Mouse (Mus musculus) forebrain, embryonic 10.5 days (tissue): ENCODE data around the gene Thtpa. TPM values are rescaled to one million over a fixed set of nuclear protein-coding genes. Genes with fewer than 3 reads are reported as not detected.

Source experiments
- DNase-seq: peaks from one replicate; pipeline ENCODE4 v3.0.0-alpha.2; 2017; ENCODE audit warnings: low spot score; ENCODE audit errors: extremely low spot score
- H3K27ac ChIP-seq: fragments of 300-500 bp; sonication (generic); 2 replicates; pipeline ENCODE4 v1.5.1; 2016; ENCODE audit warnings: mild to moderate bottlenecking
- H3K27me3 ChIP-seq: fragments of 300-500 bp; sonication (generic); 2 replicates; pipeline ENCODE4 v1.6.1; 2016; ENCODE audit warnings: mild to moderate bottlenecking; ENCODE audit not compliant: poor library complexity, severe bottlenecking
- H3K36me3 ChIP-seq: fragments of 300-500 bp; sonication (generic); replicated peaks from 2 replicates; pipeline ENCODE4 v1.6.1; 2016; ENCODE audit warnings: mild to moderate bottlenecking, moderate library complexity
- H3K4me1 ChIP-seq: fragments of 300-500 bp; sonication (generic); 2 replicates; pipeline ENCODE4 v1.6.1; 2016
- H3K4me3 ChIP-seq: fragments of 300-500 bp; sonication (generic); 2 replicates; pipeline ENCODE4 v1.5.1; 2016; ENCODE audit warnings: mild to moderate bottlenecking, moderate library complexity
- H3K9me3 ChIP-seq: fragments of 300-500 bp; sonication (generic); 2 replicates; pipeline ENCODE4 v1.6.1; 2016; ENCODE audit warnings: mild to moderate bottlenecking, moderate library complexity
- WGBS: fragments of 180-500 bp; shearing (Covaris S2); methylation state at CpG from one replicate; pipeline ENCODE4 v1.1.7; 2016; 5-methylcytosine and 5-hydroxymethylcytosine counted together
- polyA plus RNA-seq: library from polyadenylated mRNA; unstranded; fragments of >200 nt; fragmentation: Nextera tagmentation; extraction: Ambion mirVana; gene quantifications from 2 replicates; pipeline ENCODE4 v1.2.1, GENCODE M21; 2016

The Thtpa gene
- polyA plus RNA-seq, 1 experiment from 2014 or later, result 31.4 TPM

DNA sequence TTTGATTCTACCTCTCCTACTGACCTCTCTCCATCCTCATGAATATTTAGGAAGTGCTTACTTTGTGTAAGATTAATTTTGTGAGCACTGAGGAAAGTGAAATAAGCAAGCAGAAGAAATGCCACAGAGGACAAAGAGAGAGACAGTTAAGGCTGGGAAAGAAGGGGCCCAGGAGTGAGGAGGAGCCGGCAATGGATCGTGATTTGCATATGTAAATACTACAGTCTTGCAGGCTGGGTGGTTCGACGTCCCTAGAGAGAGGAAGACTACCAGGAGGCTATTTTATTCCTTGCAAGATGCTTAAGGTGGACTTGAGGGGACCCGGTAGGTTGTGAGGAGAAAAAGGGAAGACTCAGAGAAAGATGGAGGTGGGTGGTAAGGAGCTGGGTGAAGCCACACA lies 13.5 kb upstream of the Thtpa start:
- peaks cover 42% of the 10 kb centered on the region for H3K4me1 ChIP-seq
- WGBS, result 54% methylated on average over 5 of the region's 5 CpGs

DNA sequence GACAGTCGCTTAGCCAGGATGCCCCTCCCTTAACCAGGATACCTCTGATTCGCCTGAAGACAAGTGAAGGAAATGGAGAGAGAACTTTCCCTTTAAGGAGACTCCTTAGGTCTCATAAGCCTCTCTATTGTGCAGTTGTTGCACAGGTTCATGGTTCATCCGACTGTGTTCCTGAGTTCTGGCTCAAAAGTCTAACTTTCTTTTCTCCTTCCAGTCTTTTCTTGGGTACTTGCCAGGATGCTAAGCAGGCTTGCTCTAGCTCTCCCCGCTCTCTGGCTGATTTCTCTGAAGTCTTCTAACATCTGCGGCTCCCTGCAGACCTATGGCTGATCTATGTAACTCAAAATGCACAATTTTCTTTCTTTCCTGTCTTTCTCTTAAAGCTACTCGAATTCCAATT lies 11.1 kb upstream of the Thtpa start:
- H3K36me3 ChIP-seq, result no peaks in the 10 kb centered on the region
- H3K27ac ChIP-seq, result no peak overlapping the region
- DNase-seq, result no peak
- no peak overlapping the region for H3K4me3 ChIP-seq
- peaks cover 40% of the 10 kb centered on the region for H3K27me3 ChIP-seq
- 77% methylated on average over 6 of the region's 6 CpGs for WGBS
- H3K9me3 ChIP-seq, result no peaks in the 10 kb centered on the region
- peaks cover 39% of the 10 kb centered on the region for H3K4me1 ChIP-seq

More for the DNA sequence above, 13.5 kb upstream of the Thtpa start:
- H3K9me3 ChIP-seq, result no peaks in the 10 kb centered on the region
- no peaks in the 10 kb centered on the region for H3K36me3 ChIP-seq
- peaks cover 43% of the 10 kb centered on the region for H3K27me3 ChIP-seq
- no peak overlapping the region for H3K27ac ChIP-seq
- no peak overlapping the region for H3K4me3 ChIP-seq
- DNase-seq, result no peak

DNA sequence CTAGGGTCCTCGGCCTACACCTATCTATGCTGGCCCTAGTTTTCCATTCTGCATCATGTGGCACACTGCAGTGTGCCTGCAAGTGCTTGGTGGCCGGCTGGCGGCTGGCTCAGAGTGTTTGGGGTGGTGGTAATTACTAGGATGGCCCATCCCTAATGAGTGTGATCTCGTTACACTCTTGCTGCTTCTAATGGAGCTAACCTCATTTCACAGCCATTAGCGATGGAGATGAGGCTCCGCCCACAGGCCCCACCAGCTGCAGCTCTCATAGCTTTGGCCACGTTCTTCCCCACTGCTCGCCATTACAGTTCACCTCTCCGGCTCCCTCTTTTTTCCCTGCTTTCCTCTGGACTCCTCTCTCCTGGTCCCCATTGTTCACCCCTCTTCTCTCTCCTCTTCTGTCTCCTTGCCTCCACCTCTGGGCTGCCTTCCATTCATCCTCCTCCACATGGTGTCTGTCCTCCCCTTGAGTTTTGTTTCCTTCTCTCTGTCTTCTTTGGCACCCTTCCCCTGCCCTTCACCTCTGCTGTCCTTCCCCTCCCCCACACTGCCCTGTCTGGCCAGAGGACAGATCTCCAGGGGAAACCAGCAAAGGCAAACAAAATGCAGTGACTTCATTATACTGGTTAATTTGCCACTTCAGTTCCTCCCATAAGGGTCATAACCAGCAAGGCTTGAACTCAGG lies 9.1 kb upstream of the Thtpa start:
- 50% methylated on average over 9 of the region's 9 CpGs for WGBS
- no peak for DNase-seq
- Histone ChIP-seq H3K4me1 (peaks cover 39% of the 10 kb centered on the region), H3K4me3 (no peak overlapping the region), H3K9me3 (no peaks in the 10 kb centered on the region), H3K36me3 (no peaks in the 10 kb centered on the region), H3K27ac (peak overlapping the region; percentile 53; the same call in 1 of the 2 replicates), H3K27me3 (peaks cover 33% of the 10 kb centered on the region; the same call in 1 of the 2 replicates)

DNA sequence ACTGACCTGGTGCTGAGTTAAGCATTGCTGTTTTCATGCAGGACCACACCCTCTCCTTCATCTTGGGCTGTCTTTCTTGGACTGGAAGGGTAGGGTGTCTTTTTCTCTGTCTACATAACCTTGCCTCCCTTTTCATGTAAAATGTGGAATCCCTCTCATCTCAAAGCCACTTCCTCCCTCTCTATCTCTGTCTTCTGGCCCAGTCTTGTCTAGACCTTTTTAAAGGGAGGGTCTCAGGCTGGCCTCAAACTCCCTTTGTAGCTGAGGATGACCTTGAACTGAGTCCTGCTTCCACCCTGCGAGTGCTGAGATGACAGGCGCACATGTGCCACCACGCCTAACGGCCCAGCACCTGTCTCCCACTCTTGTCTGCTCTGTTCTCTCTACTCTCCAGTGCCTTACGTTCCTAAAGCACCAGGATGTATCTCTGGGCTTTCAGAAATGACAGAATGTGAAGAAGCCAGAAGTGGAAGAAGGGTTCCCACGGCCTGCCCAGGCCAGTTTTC lies 8.5 kb upstream of the Thtpa start:
- H3K4me3 ChIP-seq, result no peak overlapping the region
- peaks cover 45% of the 10 kb centered on the region for H3K4me1 ChIP-seq
- no peak overlapping the region for H3K27ac ChIP-seq
- no peaks in the 10 kb centered on the region for H3K9me3 ChIP-seq
- peaks cover 33% of the 10 kb centered on the region; the same call in 1 of the 2 replicates for H3K27me3 ChIP-seq
- 87% methylated on average over 6 of the region's 6 CpGs for WGBS
- H3K36me3 ChIP-seq, result no peaks in the 10 kb centered on the region
- no peak for DNase-seq

DNA sequence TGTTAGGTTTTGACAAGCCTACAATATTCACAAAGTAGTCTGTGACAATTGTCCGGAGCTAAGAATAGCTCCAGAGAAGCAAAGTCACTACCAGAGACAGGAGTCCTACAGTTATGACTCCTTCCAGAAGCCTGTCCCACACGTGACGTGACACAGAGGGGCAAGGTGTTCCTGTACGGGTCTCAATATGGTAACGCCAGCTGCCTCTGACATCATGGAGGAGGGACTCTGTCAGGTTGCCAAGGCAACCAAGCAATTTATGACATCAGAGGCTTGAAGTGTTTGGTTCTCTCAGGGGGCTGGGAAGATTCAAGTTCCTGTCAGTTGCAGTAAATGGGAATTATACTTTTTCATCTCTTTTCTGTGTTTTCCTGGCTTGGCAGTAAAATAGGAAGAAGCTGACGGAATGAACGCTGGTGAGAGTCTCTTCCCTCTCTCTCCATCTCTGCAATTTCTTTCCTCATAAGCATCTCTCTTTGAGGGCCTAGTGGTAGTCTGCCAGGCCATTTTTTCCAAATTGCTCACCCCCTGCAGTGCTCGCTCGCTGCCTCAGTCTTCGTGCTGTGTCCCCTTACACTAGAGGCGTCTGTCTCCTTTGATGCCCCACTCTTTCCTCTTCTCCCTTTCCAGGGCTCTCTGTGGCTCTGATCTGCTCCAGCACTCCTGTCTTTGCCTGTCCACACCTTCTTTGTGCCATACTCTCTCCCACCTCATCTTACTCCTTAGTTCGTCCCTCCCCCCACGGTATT lies 5.2 kb upstream of the Thtpa start:
- WGBS, result 72% methylated on average over 13 of the region's 13 CpGs
- H3K27me3 ChIP-seq, result peaks cover 28% of the 10 kb centered on the region; the same call in 1 of the 2 replicates
- H3K4me1 ChIP-seq, result peaks cover 65% of the 10 kb centered on the region
- H3K9me3 ChIP-seq, result no peaks in the 10 kb centered on the region
- no peak overlapping the region for H3K4me3 ChIP-seq
- H3K27ac ChIP-seq, result no peak overlapping the region
- DNase-seq, result no peak
- H3K36me3 ChIP-seq, result no peaks in the 10 kb centered on the region

DNA sequence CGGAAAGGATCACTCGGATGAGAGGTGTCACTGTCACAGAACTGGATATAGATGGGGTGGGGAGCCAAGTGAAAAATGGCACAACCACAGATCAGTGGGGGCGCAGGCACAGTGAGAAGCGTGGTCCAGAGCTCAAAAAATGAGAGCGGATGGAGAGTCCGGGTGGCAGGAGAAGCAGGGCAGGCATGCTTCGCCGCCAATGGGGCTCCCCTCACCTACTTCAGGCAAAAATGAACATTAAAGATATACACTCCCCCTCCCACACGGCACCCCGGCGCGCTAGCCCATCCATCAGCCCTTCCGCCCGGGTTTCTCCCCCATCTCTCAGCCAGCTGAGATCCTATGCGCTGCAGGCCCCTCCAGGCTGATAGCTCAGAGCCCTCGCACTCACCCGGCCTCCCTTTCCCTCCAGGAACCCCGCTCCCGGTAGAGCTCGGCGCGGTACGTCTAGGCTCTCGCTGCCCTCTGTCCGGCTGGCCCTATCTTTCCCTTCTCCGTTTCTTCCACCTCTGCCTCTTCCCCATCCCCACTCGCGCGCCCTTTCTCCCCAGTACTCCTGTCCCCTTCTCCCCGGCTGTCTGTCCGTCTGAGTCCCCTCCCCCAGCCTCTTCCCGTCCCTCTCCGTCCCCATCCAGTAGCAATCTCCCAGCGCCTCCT lies 3.2 kb upstream of the Thtpa start:
- Histone ChIP-seq H3K27ac (peak overlapping the region; percentile 93), H3K36me3 (no peaks in the 10 kb centered on the region), H3K9me3 (no peaks in the 10 kb centered on the region), H3K27me3 (peaks cover 25% of the 10 kb centered on the region; the same call in 1 of the 2 replicates), H3K4me3 (peak overlapping the region; percentile 76), H3K4me1 (peaks cover 68% of the 10 kb centered on the region)
- 2% methylated on average over 34 of the region's 34 CpGs for WGBS
- DNase-seq, result peak; percentile 52

DNA sequence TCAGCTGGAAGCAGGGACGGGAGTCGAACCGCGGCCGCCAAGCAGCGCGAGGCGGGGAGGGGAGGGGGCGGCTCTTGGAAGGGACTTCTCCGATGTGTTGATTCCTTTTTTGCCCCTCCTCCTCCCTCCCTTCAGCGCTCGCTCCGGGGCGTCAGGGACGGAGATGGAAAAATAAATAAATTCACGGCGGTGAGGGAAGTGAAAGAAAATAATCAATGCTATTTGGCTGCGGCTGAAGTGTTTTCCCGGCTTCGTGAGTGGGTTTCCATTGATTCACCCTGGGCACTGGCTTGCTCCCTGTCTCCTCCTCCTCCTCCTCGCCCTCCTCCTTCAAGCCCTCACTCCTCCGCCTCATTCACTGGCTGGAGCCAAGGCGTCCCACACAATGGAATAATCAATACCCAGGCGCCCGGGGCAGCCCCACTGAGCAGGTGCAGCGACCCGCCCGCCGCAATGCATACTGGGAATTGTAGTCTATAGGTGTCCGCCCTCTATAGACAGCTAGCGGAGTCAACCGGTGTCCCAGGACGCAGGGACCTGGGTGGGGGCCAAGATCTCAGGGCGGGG lies 2.5 kb upstream of the Thtpa start, which contains the start of gene Zfhx2:
Gene Zfhx2, minus strand, starts transcription at position 314 of the 567 bp plus-strand sequence.
- under 1% methylated on average over 34 of the region's 34 CpGs for WGBS
- peaks cover 2% of the 10 kb centered on the region; the same call in 1 of the 2 replicates for H3K36me3 ChIP-seq
- DNase-seq, result peak; percentile 97
- H3K9me3 ChIP-seq, result no peaks in the 10 kb centered on the region
- H3K27ac ChIP-seq, result peak within 1 kb of the TSS; percentile 93
- H3K27me3 ChIP-seq, result peaks cover 17% of the 10 kb centered on the region; the same call in 1 of the 2 replicates
- H3K4me3 ChIP-seq, result peak within 1 kb of the TSS; percentile 76
- H3K4me1 ChIP-seq, result peaks cover 68% of the 10 kb centered on the region

DNA sequence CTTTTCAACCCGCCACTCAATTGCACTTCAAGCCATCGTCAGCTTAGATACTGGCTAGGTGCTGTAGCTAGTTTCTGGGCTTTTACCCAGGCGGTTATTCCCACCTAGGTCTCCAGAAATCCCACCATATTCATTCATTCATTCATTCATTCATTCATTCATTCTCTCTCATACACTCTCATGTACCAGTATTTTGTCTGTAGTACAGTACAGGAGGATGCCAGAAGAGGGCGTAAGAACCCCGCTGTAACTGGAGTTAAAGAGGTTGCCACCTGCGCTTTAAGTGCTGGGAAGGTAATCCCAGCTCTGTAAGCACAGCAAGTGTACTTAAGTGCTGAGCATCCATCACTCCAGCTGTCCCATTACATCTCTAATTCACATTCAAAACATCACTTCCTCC lies 657 bp upstream of the Thtpa start:
- H3K4me1 ChIP-seq, result peaks cover 75% of the 10 kb centered on the region
- DNase-seq, result no peak
- peak overlapping the region; percentile 73; the same call in 1 of the 2 replicates for H3K4me3 ChIP-seq
- H3K27ac ChIP-seq, result 0 out of 2 replicates have a peak overlapping the region, but pooled peaks have one; percentile 98
- H3K9me3 ChIP-seq, result no peaks in the 10 kb centered on the region
- 43% methylated on average over 6 of the region's 6 CpGs for WGBS
- peaks cover 20% of the 10 kb centered on the region for H3K36me3 ChIP-seq
- peaks cover 9% of the 10 kb centered on the region; the same call in 1 of the 2 replicates for H3K27me3 ChIP-seq

DNA sequence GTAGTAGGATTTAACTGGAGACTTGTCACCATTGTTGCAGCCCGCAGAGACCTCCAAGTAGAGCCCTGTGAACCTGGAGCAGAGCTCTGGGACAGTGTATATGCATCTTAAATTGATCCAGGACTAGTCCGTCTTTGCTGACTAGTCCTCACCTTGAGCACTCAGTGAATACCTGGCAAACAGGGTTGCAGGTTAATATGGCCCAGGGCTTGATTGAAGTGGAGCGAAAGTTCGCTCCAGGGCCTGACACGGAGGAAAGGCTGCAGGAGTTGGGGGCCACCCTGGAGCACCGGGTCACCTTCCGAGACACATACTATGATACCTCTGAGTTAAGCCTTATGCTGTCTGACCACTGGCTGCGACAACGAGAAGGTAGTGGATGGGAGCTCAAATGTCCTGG lies 679 bp downstream of the Thtpa start:
- H3K27ac ChIP-seq, result peak overlapping the region; percentile 98
- WGBS, result 58% methylated on average over 9 of the region's 9 CpGs
- H3K4me1 ChIP-seq, result peaks cover 61% of the 10 kb centered on the region
- peak overlapping the region; percentile 73 for H3K4me3 ChIP-seq
- H3K27me3 ChIP-seq, result 0 out of 2 replicates have a peak, but pooled peaks cover 5% of the 10 kb centered on the region
- DNase-seq, result no peak
- H3K36me3 ChIP-seq, result peaks cover 26% of the 10 kb centered on the region
- no peaks in the 10 kb centered on the region for H3K9me3 ChIP-seq

DNA sequence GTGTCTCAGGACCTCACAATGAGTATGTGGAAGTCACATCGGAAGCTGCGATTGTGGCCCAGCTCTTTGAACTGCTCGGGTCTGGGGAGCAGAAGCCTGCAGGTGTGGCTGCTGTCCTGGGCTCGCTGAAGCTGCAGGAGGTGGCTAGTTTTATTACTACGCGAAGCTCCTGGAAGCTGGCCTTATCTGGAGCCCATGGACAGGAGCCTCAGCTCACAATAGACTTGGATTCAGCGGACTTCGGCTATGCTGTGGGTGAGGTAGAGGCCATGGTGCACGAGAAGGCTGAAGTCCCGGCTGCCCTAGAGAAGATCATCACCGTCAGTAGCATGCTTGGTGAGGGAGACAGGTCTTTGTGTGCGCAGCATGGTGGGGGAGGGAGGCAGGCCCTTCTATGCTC lies 1.1 kb downstream of the Thtpa start:
- Histone ChIP-seq H3K9me3 (no peaks in the 10 kb centered on the region), H3K4me1 (peaks cover 57% of the 10 kb centered on the region), H3K36me3 (peaks cover 27% of the 10 kb centered on the region), H3K4me3 (peak overlapping the region; percentile 73), H3K27ac (peak overlapping the region; percentile 98), H3K27me3 (0 out of 2 replicates have a peak, but pooled peaks cover 3% of the 10 kb centered on the region)
- DNase-seq, result no peak
- WGBS, result 70% methylated on average over 12 of the region's 12 CpGs

DNA sequence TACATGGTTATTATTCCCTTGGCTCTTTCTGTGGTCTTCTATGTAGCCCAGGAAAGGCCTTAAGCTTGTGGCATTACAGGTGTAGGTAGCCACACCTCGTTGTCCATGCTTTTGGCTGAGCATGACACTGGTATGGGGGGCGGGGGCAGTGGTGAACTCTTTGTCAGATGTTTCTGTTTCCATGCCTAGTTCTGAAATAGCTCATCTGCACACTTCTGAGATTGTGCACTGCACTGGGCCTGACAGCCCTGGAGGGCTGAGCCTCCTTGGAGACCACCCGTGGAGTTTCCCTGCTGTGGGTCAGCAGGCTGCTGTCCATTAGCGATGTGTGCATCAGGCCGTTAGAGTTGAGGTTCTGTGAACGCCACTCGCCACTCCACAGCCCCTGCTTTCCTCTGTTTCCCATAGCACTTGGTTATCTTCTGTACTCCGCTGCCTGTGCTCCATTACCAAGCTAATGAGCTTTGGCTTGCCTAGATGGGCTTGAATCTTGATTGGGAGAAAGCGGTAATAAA lies 2.0 kb downstream of the Thtpa start:
- peaks cover 29% of the 10 kb centered on the region for H3K36me3 ChIP-seq
- peak overlapping the region; percentile 22; the same call in 1 of the 2 replicates for H3K4me3 ChIP-seq
- 0 out of 2 replicates have a peak, but pooled peaks cover 3% of the 10 kb centered on the region for H3K27me3 ChIP-seq
- 57% methylated on average over 9 of the region's 9 CpGs for WGBS
- H3K4me1 ChIP-seq, result peaks cover 48% of the 10 kb centered on the region
- H3K9me3 ChIP-seq, result no peaks in the 10 kb centered on the region
- no peak for DNase-seq
- H3K27ac ChIP-seq, result peak overlapping the region; percentile 13; the same call in 1 of the 2 replicates

DNA sequence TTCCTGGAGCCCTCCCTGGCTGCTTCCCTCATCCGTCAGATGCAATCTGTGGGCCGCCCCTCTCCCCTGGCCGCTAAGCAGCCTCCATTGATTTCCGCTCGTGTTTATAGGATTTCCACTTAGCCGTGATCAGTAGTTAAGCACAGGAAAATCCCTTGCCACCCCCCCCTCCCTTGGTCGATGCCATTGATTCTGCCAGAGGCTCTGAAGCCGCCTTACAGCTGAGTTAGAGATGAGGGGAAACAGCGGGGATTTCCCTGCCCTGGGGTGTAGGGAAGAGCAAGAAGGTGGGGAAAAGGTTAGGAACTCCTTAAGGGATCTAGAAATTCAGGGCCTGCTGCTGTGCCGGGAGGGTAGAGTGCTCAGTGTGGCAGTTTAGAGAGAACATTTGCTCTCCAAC lies 3.1 kb downstream of the Thtpa start:
- peaks cover 42% of the 10 kb centered on the region for H3K4me1 ChIP-seq
- DNase-seq, result no peak
- H3K4me3 ChIP-seq, result no peak overlapping the region
- H3K36me3 ChIP-seq, result peaks cover 34% of the 10 kb centered on the region
- H3K27ac ChIP-seq, result 0 out of 2 replicates have a peak overlapping the region, but pooled peaks have one; percentile 51
- no peaks in the 10 kb centered on the region for H3K9me3 ChIP-seq
- 0 out of 2 replicates have a peak, but pooled peaks cover 3% of the 10 kb centered on the region for H3K27me3 ChIP-seq
- 71% methylated on average over 10 of the region's 10 CpGs for WGBS
